Mouse (Mus musculus) c-Kit-negative CD71-positive TER-119-positive erythroid progenitor cells, embryonic 14.5 days (primary cell): ENCODE measurements around the gene Ext2.

ENCODE experiments used
- DNase-seq: peaks from one replicate; pipeline ENCODE4 v3.0.0-alpha.2; 2013; ENCODE audit warnings: low read depth, low spot score

Gene Ext2

GRCm38 (mm10) chr2:93806487-93807201, 15.7 kb downstream of the Ext2 start:
- DNase-seq = no peak

GRCm38 (mm10) chr2:93805523-93805922, 16.8 kb downstream of the Ext2 start:
- no peak for DNase-seq

GRCm38 (mm10) chr2:93805066-93805465, 17.3 kb downstream of the Ext2 start:
- no peak for DNase-seq

GRCm38 (mm10) chr2:93802947-93803346, 19.4 kb downstream of the Ext2 start:
- no peak for DNase-seq

GRCm38 (mm10) chr2:93801097-93801496, 21.3 kb downstream of the Ext2 start:
- DNase-seq = no peak

- DNase-seq = no peak
These were observed 25.1 kb downstream of the Ext2 start for GRCm38 (mm10) chr2:93797162-93797795.

GRCm38 (mm10) chr2:93794375-93794774, 28.0 kb downstream of the Ext2 start:
- no peak for DNase-seq

- DNase-seq = no peak
These were observed 30.6 kb downstream of the Ext2 start for GRCm38 (mm10) chr2:93791516-93792499.

GRCm38 (mm10) chr2:93790798-93791345, 31.5 kb downstream of the Ext2 start:
- no peak for DNase-seq

- DNase-seq = no peak
These were observed 33.8 kb downstream of the Ext2 start for GRCm38 (mm10) chr2:93788557-93788956.

- peak; percentile 16 for DNase-seq
These were observed 36.2 kb downstream of the Ext2 start for GRCm38 (mm10) chr2:93786175-93786574.

- no peak for DNase-seq
These were observed 37.0 kb downstream of the Ext2 start for GRCm38 (mm10) chr2:93785432-93785798.

GRCm38 (mm10) chr2:93784721-93785431, 37.5 kb downstream of the Ext2 start:
- no peak for DNase-seq

GRCm38 (mm10) chr2:93783926-93784539, 38.3 kb downstream of the Ext2 start:
- no peak for DNase-seq

- DNase-seq = no peak
These were observed 39.7 kb downstream of the Ext2 start for GRCm38 (mm10) chr2:93782682-93783081.

GRCm38 (mm10) chr2:93782156-93782555, 40.2 kb downstream of the Ext2 start:
- no peak for DNase-seq

- no peak for DNase-seq
These were observed 41.8 kb downstream of the Ext2 start for GRCm38 (mm10) chr2:93780528-93780927.

- no peak for DNase-seq
These were observed 42.5 kb downstream of the Ext2 start for GRCm38 (mm10) chr2:93779897-93780208.

GRCm38 (mm10) chr2:93779081-93779896, 43.1 kb downstream of the Ext2 start:
- no peak for DNase-seq

GRCm38 (mm10) chr2:93778616-93779015, 43.8 kb downstream of the Ext2 start:
- DNase-seq = no peak
